Mouse (Mus musculus) B cell, adult 62 days (primary cell): ENCODE measurements around the gene Dhcr7. TPM values are rescaled to one million over a fixed set of nuclear protein-coding genes. Genes with fewer than 3 reads are reported as not detected.

Experiments used
- total RNA-seq: library from RNA; stranded (reverse); gene quantifications from 4 replicates; pipeline ENCODE4 v1.2.4, GENCODE M21; 2023

Dhcr7 gene
- 14.4 to 19.9 TPM (median 16.5 TPM) in 4 replicates for total RNA-seq

DNA sequence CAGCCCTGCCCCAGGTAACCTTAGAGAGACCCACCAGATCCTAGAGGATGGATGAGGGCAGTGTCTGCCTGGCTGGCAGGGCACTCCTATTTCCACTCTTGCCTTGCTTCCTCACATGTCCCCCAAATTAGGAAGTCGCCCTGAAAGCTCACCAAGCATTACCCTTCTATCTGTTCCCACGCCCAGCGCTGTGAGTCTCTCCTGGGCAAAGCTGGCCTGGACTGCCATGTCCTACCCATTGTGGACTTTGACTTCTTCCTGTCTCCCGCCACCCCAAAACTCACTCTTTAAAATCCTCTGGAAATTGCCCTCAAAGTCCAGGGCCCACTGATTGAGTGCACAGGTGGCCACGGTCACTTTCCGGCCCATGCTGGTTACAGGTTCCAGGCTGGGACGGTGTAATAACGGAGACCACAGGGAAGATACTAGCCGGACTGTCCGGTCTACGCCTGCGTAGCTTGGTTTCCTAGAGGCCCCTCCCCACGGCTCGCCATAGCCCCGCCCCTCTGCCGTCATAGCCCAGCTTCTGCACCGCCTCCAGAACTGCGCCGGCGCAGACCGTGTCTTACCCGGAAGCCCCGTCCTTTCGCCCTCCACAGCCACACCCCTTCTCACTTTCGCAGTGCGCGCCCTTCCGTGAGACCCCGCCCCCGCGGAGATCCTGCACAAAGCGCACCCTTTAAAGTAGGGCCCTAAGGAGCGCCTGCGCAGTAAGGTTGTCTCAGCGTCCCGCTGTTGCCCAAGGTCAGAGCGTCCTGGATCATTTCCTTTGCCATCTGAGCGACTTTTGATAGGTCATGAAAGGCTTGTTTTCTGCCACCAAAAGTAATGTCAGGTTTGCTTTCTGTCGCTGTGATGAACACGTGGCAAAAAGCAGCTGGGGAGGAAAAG lies at the start of gene Dhcr7, which contains the start of gene Nadsyn1:
Gene Dhcr7, plus strand, starts transcription at position 771 of the 891 bp plus-strand sequence.
Gene Nadsyn1, minus strand, starts transcription at position 475 of the 891 bp plus-strand sequence.

DNA sequence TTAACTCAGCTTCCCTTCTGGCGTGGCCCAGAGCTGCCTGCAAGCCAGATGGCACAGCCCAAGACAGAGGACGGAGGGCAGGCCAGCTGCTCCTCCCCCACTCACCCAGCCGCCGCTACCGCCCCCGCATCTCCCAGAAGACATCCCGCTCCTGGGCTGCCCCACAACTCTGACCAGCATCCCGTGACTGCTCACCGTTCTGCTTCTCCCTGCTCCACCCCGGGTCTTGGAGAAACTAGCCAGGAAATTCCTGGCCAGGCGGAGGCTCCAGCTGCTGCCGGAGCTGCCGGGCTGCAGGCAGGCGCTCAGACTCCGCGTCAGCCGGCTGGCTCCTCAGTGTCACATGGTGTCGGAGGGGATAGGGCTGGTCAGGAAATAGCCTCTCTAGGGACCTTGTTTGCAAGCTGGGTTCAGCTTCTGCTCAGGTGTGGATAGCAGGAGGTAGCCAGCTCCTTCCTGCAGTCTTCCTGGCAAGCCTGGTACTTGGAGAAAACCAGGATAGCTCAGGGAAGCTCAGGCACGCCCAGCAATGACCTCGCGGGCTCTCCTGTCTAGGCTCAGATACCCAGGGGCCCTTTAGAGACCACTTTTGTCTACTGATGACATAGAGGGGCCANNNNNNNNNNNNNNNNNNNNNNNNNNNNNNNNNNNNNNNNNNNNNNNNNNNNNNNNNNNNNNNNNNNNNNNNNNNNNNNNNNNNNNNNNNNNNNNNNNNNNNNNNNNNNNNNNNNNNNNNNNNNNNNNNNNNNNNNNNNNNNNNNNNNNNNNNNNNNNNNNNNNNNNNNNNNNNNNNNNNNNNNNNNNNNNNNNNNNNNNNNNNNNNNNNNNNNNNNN lies 38.7 kb upstream of the Dhcr7 start, which contains the start of gene Mrgpre:
Gene Mrgpre, minus strand, starts transcription at position 505 of the 834 bp plus-strand sequence.

DNA sequence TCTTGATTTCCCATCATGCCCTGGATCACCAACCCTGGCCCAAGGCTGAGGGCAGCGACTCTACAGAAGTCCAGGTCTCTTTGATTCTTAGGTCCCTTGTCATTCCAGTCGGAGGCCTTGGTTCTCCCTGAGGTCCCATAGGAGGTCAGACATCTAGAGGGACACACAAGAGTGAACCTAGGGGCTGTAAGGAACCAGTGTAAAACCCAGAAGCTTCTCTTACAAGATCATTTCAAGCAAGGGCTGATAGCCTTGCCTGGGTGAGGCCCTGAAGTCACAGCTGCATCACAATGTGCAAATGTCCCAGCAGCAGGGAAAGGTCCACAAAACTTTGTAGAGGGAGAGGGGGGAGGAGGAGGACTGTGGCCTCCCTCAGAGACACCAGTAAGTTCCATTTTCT lies 43.6 kb downstream of the Dhcr7 start, which contains the start of gene Gm498:
Gene Gm498, plus strand, starts transcription at position 301 of the 400 bp plus-strand sequence.

Other genes starting within 250 kb of the Dhcr7 start
- gene Cars, start 223.1 kb upstream of the Dhcr7 start, total RNA-seq = 56.7 to 59.4 TPM (median 57.8 TPM) in 4 replicates
- 6.8 to 8.3 TPM (median 7.0 TPM) in 4 replicates for gene Tnfrsf26, start 194.4 kb upstream of the Dhcr7 start, total RNA-seq
- gene Tnfrsf22, start 173.5 kb upstream of the Dhcr7 start, total RNA-seq = 4.8 to 5.8 TPM (median 5.1 TPM) in 4 replicates
- gene Tnfrsf23, start 137.3 kb upstream of the Dhcr7 start, total RNA-seq = 0.82 to 1.6 TPM (median 1.1 TPM) in 4 replicates
- 35.8 to 43.2 TPM (median 39.0 TPM) in 4 replicates for gene Osbpl5, start 66.2 kb upstream of the Dhcr7 start, total RNA-seq
- gene Mrgprg, start 56.2 kb upstream of the Dhcr7 start, total RNA-seq = not detected in 4 replicates
- gene Mrgpre, start 38.6 kb upstream of the Dhcr7 start, total RNA-seq = 10.7 to 13.3 TPM (median 11.6 TPM) in 4 replicates
- 17.8 to 21.0 TPM (median 19.2 TPM) in 4 replicates for gene Nadsyn1, start 296 bp upstream of the Dhcr7 start, total RNA-seq
- not detected in 4 replicates for gene Gm498, start 43.7 kb downstream of the Dhcr7 start, total RNA-seq
- gene Shank2, start 178.8 kb downstream of the Dhcr7 start, total RNA-seq = 0.75 to 1.6 TPM (median 0.90 TPM) in 4 replicates